Mouse (Mus musculus): Measurements from ENCODE around the gene Vasp.

GRCm38 (mm10) chr7:19238344-19238743 lies 33.3 kb downstream of the Vasp start:
- TF ChIP-seq POLR2A (IDR thresholded peaks at IDR 0.05; ENCODE audit: low read depth, low read length) (no peak), CTCF (IDR thresholded peaks at IDR 0.05; ENCODE audit: extremely low read depth, insufficient read length, insufficient replicate concordance, low read depth, low read length) (no peak)

Data from small intestine, adult 2 months (tissue).